Comparison of ENCODE assay signal across 8 mouse cellular contexts in genomic region chr10:81016645-81017044, GRCm38 (mm10). TPM values are rescaled to one million over a fixed set of nuclear protein-coding genes. Genes with fewer than 3 reads are reported as not detected.
DNase-seq lines count a peak whose midpoint lies in the region; ATAC-seq and TF ChIP-seq lines count a peak whose summit lies in the region.

No protein-coding gene starts in this region.

- H3K36me3 ChIP-seq in MEL (ENCODE audit: control insufficient read depth in 1 of 2, insufficient read depth in 2 of 2, low read length in 2 of 2): peaks cover 0 to 4% of the 10 kb centered on the region in 2 experiments; a peak in 2 of 4 replicates
- no peaks in the 10 kb centered on the region for H3K36me3 ChIP-seq in neural tube, embryonic 11.5 days (ENCODE audit: control insufficient read depth, insufficient read depth, low read length)

- peak; percentile 42 for TF ChIP-seq RAD21 in MEL (IDR thresholded peaks at IDR 0.05; ENCODE audit: low read depth, low read length)

- H3K4me3 ChIP-seq in MEL (ENCODE audit: control insufficient read depth in 1 of 2, insufficient read depth in 1 of 2, low read depth in 2 of 2, low read length in 2 of 2): no peak overlapping the region
- H3K4me3 ChIP-seq in neural tube, embryonic 11.5 days (ENCODE audit: low read depth, low read length): no peak overlapping the region

- intact Hi-C loops in heart, postnatal 14 days (cut with DNase I): loop anchor here (1.0 to 5.0 kb wide), 3 partner anchors 25 to 156 kb away; no protein-coding TSS in a partner anchor
- intact Hi-C loops in left cerebral cortex, postnatal 10 days (cut with DNase I): no loop called here

- TF ChIP-seq CTCF in MEL (IDR thresholded peaks at IDR 0.05 in 2 of 3, conservative IDR thresholded peaks at IDR 0.05 in 1 of 3; ENCODE audit: control insufficient read depth in 1 of 3, insufficient read depth in 1 of 3, low read depth in 2 of 3, low read length in 3 of 3, poor library complexity in 1 of 3, severe bottlenecking in 1 of 3): peak; percentile 85 to 95 (median 94)

- no peaks in the 10 kb centered on the region for H3K27me3 ChIP-seq in MEL (ENCODE audit: control insufficient read depth in 1 of 2, insufficient read depth in 2 of 2, low read length in 2 of 2)
- peaks cover 3% of the 10 kb centered on the region; the same call in 1 of the 2 replicates for H3K27me3 ChIP-seq in neural tube, embryonic 11.5 days (ENCODE audit: control insufficient read depth, insufficient read depth, low read length)

- no peak overlapping the region for H3K27ac ChIP-seq in MEL (ENCODE audit: control insufficient read depth, low read depth, low read length)
- H3K27ac ChIP-seq in neural tube, embryonic 11.5 days (ENCODE audit: low read depth, low read length): no peak overlapping the region

- no peak overlapping the region for H3K4me2 ChIP-seq in neural tube, embryonic 11.5 days (ENCODE audit: low read depth)

- peak; percentile 76 to 79 for DNase-seq in heart, postnatal 14 days
- DNase-seq in heart, adult 8-10 months (ENCODE audit: low spot score): no peak
- DNase-seq in 3134 (ENCODE audit: extremely low read depth, insufficient read length, low spot score) (peak; percentile 70), MEL (ENCODE audit: low read depth, low spot score) (peak; percentile 76)
- peak; percentile 82 to 87 for DNase-seq in cerebellum, postnatal 14 days
- peak; percentile 66 for DNase-seq in kidney, postnatal 14 days
- DNase-seq in neural tube, embryonic 11.5 days (ENCODE audit: low spot score): peak; percentile 71
- DNase-seq in left cerebral cortex, postnatal 10 days (ENCODE audit: extremely low spot score in 1 of 2, low spot score in 2 of 2): no peak

- WGBS in neural tube, embryonic 11.5 days: 8% methylated on average over 7 of the region's 7 CpGs

- no peak for TF ChIP-seq POLR2A in MEL (IDR thresholded peaks at IDR 0.05; ENCODE audit: control insufficient read depth in 1 of 2, insufficient read depth in 1 of 2, low read depth in 1 of 2, low read length in 2 of 2, poor library complexity in 1 of 2)

- no peak overlapping the region for H3K9ac ChIP-seq in MEL (ENCODE audit: control insufficient read depth, low read depth, low read length, poor library complexity, severe bottlenecking)
- no peak overlapping the region for H3K9ac ChIP-seq in neural tube, embryonic 11.5 days (ENCODE audit: low read length)

- peaks cover 2 to 19% of the 10 kb centered on the region in 2 experiments; a peak in 3 of 4 replicates for H3K4me1 ChIP-seq in MEL (ENCODE audit: control insufficient read depth in 1 of 2, insufficient read depth in 2 of 2, low read length in 2 of 2)
- no peaks in the 10 kb centered on the region for H3K4me1 ChIP-seq in neural tube, embryonic 11.5 days (ENCODE audit: control insufficient read depth, insufficient read depth, low read length)

- no peaks in the 10 kb centered on the region for H3K79me2 ChIP-seq in MEL (ENCODE audit: control insufficient read depth, insufficient read depth, low read length, poor library complexity)

- no peak for ATAC-seq in neural tube, embryonic 11.5 days (ENCODE audit: insufficient read depth, low FRiP score, low TSS enrichment)

- TF ChIP-seq EP300 in MEL (IDR thresholded peaks at IDR 0.05; ENCODE audit: low read depth in 1 of 2, low read length in 2 of 2): no peak

- no peaks in the 10 kb centered on the region for H3K9me3 ChIP-seq in MEL (replicated peaks; ENCODE audit: insufficient read depth, low read length)
- no peaks in the 10 kb centered on the region for H3K9me3 ChIP-seq in neural tube, embryonic 11.5 days (ENCODE audit: control insufficient read depth, low read length)

TF ChIP-seq in MEL, 35 proteins besides CTCF, POLR2A, EP300 and RAD21:
- no peak for TF ChIP-seq TCF12 (IDR thresholded peaks at IDR 0.05; ENCODE audit: low read depth, low read length)
- peak; percentile 77 for TF ChIP-seq SMC3 (IDR thresholded peaks at IDR 0.05; ENCODE audit: low read depth, low read length)
- peak; percentile 65 for TF ChIP-seq SIN3A (IDR thresholded peaks at IDR 0.05; ENCODE audit: low read length)
- no peak for TF ChIP-seq ZKSCAN1 (IDR thresholded peaks at IDR 0.05; ENCODE audit: low read depth, low read length)
- TF ChIP-seq HCFC1 (IDR thresholded peaks at IDR 0.05; ENCODE audit: low read depth, low read length): no peak
- TF ChIP-seq TAL1 (IDR thresholded peaks at IDR 0.05; ENCODE audit: low read length): no peak
- no peak for TF ChIP-seq MAX (IDR thresholded peaks at IDR 0.05; ENCODE audit: low read length)
- TF ChIP-seq BHLHE40 (IDR thresholded peaks at IDR 0.05; ENCODE audit: borderline replicate concordance, low read depth, low read length): no peak
- TF ChIP-seq ZC3H11A (IDR thresholded peaks at IDR 0.05; ENCODE audit: low read depth, low read length): no peak
- TF ChIP-seq MXI1 (IDR thresholded peaks at IDR 0.05; ENCODE audit: low read depth, low read length): 0 out of 2 replicates have a peak, but pooled peaks have one; percentile 30
- no peak for TF ChIP-seq CHD1 (IDR thresholded peaks at IDR 0.05; ENCODE audit: low read depth, low read length)
TF ChIP-seq in MEL: peak in this region for 3.

RNA-seq across cellular contexts. Expression of gene Gng7, which starts 1.9 kb away (rescaled TPM):
- total RNA-seq in heart, postnatal 14 days (2021): under 1 TPM; 0.27 to 0.31 TPM
- total RNA-seq in heart, adult 8-10 months (2022): 1 to 10 TPM; 1.0 to 1.7 (median 1.5) TPM
- 0.92 and 1.3 TPM in 2 replicates for total RNA-seq in MEL (2012; rRNA removed)
- polyA plus RNA-seq in MEL (2012; ENCODE audit: insufficient read depth in 1 of 2, insufficient read length in 2 of 2, low read depth in 1 of 2, low replicate concordance in 2 of 2, missing spikeins in 1 of 2): 1 to 10 TPM in 1 of 2 experiments, not detected in 1; 6.2 TPM
- 8.1 and 9.4 TPM in 2 replicates for polyA plus RNA-seq in neural tube, embryonic 11.5 days (2014; fragmentation: Nextera tagmentation; extraction: Ambion mirVana)
- total RNA-seq in left cerebral cortex, postnatal 10 days (2021): 100 to 1,000 TPM; 127 to 166 TPM

RNA-seq across cellular contexts. Expression of gene Diras1, which starts 8.8 kb away (rescaled TPM):
- total RNA-seq in heart, postnatal 14 days (2021): under 1 TPM in 1 of 2 experiments, not detected in 1; 0.10 TPM
- under 1 TPM in 1 of 4 experiments, not detected in 3; 0.44 TPM for total RNA-seq in heart, adult 8-10 months (2022)
- not detected in 2 replicates for total RNA-seq in MEL (2012; rRNA removed)
- under 1 TPM in 1 of 2 experiments, not detected in 1; 0.04 TPM for polyA plus RNA-seq in MEL (2012; ENCODE audit: insufficient read depth in 1 of 2, insufficient read length in 2 of 2, low read depth in 1 of 2, low replicate concordance in 2 of 2, missing spikeins in 1 of 2)
- 4.2 and 4.7 TPM in 2 replicates for polyA plus RNA-seq in neural tube, embryonic 11.5 days (2014; fragmentation: Nextera tagmentation; extraction: Ambion mirVana)
- total RNA-seq in left cerebral cortex, postnatal 10 days (2021): 100 to 1,000 TPM; 105 to 120 TPM

RNA-seq across cellular contexts. Expression of gene Slc39a3, which starts 20.6 kb away (rescaled TPM):
- total RNA-seq in heart, postnatal 14 days (2021): 10 to 100 TPM; 13.6 to 14.8 TPM
- 10 to 100 TPM; 12.1 to 14.1 (median 12.7) TPM for total RNA-seq in heart, adult 8-10 months (2022)
- total RNA-seq in MEL (2012; rRNA removed): 14.8 and 19.5 TPM in 2 replicates
- 10 to 100 TPM in 1 of 2 experiments, not detected in 1; 15.6 TPM for polyA plus RNA-seq in MEL (2012; ENCODE audit: insufficient read depth in 1 of 2, insufficient read length in 2 of 2, low read depth in 1 of 2, low replicate concordance in 2 of 2, missing spikeins in 1 of 2)
- polyA plus RNA-seq in neural tube, embryonic 11.5 days (2014; fragmentation: Nextera tagmentation; extraction: Ambion mirVana): 13.3 and 14.5 TPM in 2 replicates
- 10 to 100 TPM; 65.2 to 67.8 TPM for total RNA-seq in left cerebral cortex, postnatal 10 days (2021)

RNA-seq across cellular contexts. Expression of gene Sgta, which starts 43.3 kb away (rescaled TPM):
- total RNA-seq in heart, postnatal 14 days (2021): 10 to 100 TPM; 91.5 to 93.3 TPM
- total RNA-seq in heart, adult 8-10 months (2022): 100 to 1,000 TPM in 2 of 4 experiments, 10 to 100 TPM in 2; 92.0 to 102 (median 99.4) TPM
- 100 and 101 TPM in 2 replicates for total RNA-seq in MEL (2012; rRNA removed)
- 1,000 to 10,000 TPM in 1 of 2 experiments, 100 to 1,000 TPM in 1; 152 to 1,019 TPM for polyA plus RNA-seq in MEL (2012; ENCODE audit: insufficient read depth in 1 of 2, insufficient read length in 2 of 2, low read depth in 1 of 2, low replicate concordance in 2 of 2, missing spikeins in 1 of 2)
- polyA plus RNA-seq in neural tube, embryonic 11.5 days (2014; fragmentation: Nextera tagmentation; extraction: Ambion mirVana): 248 and 262 TPM in 2 replicates
- 100 to 1,000 TPM; 187 to 196 TPM for total RNA-seq in left cerebral cortex, postnatal 10 days (2021)

RNA-seq across cellular contexts. Expression of gene Thop1, which starts 53.2 kb away (rescaled TPM):
- 10 to 100 TPM; 10.3 to 10.9 TPM for total RNA-seq in heart, postnatal 14 days (2021)
- 10 to 100 TPM; 12.3 to 14.9 (median 13.2) TPM for total RNA-seq in heart, adult 8-10 months (2022)
- 121 and 126 TPM in 2 replicates for total RNA-seq in MEL (2012; rRNA removed)
- polyA plus RNA-seq in MEL (2012; ENCODE audit: insufficient read depth in 1 of 2, insufficient read length in 2 of 2, low read depth in 1 of 2, low replicate concordance in 2 of 2, missing spikeins in 1 of 2): 100 to 1,000 TPM in 1 of 2 experiments, 10 to 100 TPM in 1; 75.7 to 113 TPM
- polyA plus RNA-seq in neural tube, embryonic 11.5 days (2014; fragmentation: Nextera tagmentation; extraction: Ambion mirVana): 63.9 and 65.8 TPM in 2 replicates
- total RNA-seq in left cerebral cortex, postnatal 10 days (2021): 10 to 100 TPM; 53.8 to 54.9 TPM

Comparison
In these comparisons a context has a peak if more than half of its experiments do, and no peak if none do; other contexts are left out.
1. DNase-seq: peak in heart, postnatal 14 days (2 of 2), 3134 (single experiment), MEL (single experiment), cerebellum, postnatal 14 days (2 of 2), kidney, postnatal 14 days (single experiment) and neural tube, embryonic 11.5 days (single experiment); none in heart, adult 8-10 months (single experiment) and left cerebral cortex, postnatal 10 days (0 of 2).
2. RNA of gene Gng7, which starts 1.9 kb away (total RNA-seq): 127 to 166 TPM in left cerebral cortex, postnatal 10 days; 1.0 to 1.7 TPM in heart, adult 8-10 months, 0.92 to 1.3 TPM in MEL and 0.27 to 0.31 TPM in heart, postnatal 14 days; every median in the first group is over 10 times any median in the second.
3. RNA of gene Diras1, which starts 8.8 kb away (total RNA-seq): 105 to 120 TPM in left cerebral cortex, postnatal 10 days; 0.44 TPM in heart, adult 8-10 months, 0.10 TPM in heart, postnatal 14 days and not detected in MEL; every median in the first group is over 10 times any median in the second.